Mouse (Mus musculus) lung, adult 2 months (tissue): ENCODE data around the gene Necap2.

Experiments used
- CTCF ChIP-seq: fragments of 200-500 bp; IDR thresholded peaks from 2 replicates; pipeline ENCODE4 v1.5.1; 2011; ENCODE audit warnings: mild to moderate bottlenecking, low read length, control low read depth; ENCODE audit not compliant: insufficient read depth
- POLR2A ChIP-seq: fragments of 200-500 bp; IDR thresholded peaks from 2 replicates; pipeline ENCODE4 v1.6.1; 2011; ENCODE audit warnings: low read depth, mild to moderate bottlenecking, control low read depth, low read length, borderline replicate concordance; ENCODE audit errors: extremely low read depth

DNA sequence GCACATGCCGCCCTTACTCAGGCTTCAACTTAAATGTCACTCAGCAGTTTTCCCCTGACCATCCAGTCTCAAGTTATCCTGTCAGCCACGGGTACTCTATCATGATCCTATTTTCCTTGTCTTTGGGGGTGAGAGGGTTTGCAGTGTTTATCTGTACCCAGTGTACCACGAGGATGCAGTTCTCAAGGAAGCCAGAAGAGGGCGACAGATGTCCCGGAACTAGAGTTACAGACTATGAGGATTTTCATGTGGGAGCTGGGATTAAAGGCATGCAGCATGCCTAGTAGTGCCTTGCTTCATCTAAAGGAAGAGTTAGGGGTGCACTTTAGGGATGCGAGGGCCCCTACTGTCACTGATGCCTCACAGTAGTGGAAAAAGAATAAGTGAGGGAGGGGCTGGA lies 23.7 kb upstream of the Necap2 start:
- TF ChIP-seq CTCF (no peak), POLR2A (no peak)
